Comparison of ENCODE assay signal across 13 mouse cellular contexts in the genomic region with DNA sequence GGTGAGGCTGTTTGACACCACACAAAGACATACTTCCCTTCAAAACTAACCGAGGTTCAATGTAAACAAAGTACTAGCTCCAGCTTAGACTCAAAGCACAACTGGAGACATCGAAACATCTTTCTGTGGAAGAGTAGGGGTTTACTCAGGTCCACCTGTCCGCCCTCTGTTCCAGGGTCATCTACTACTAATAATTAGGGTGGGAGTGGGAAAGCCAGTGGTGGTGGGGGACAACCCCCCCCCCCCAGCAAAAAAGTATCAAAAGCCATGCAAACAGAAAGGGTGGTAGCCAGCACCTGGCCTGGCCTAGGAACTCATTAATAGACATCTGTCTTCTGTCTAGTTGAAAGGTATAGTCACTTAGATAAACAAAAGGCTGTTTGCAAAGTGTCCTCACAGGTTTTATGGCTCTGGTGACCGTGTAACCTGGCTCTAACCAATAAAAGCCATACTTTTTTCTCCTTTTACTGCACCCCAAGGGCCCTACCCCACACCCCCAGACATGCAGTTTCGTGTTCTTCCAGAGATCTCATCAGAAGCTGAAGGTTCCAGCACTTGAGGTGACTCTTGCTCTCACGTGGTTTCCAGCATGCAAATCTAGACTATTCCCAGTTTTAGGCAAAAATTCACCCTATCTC.
"Had no signal": no experiment of that assay in that cellular context is flagged by ENCODE, and none has a peak within 500 bp of the region (broad histone marks: within the 10 kb centered on the region; RNA-seq: fewer than 3 reads in every experiment).

No protein-coding gene starts in this region.

- H3K27ac ChIP-seq: kidney, embryonic 15.5 days; limb, embryonic 12.5 days; liver, embryonic 14.5 days had no signal

- ATAC-seq: lung, postnatal 0 days had no signal

- H3K27me3 ChIP-seq: kidney, embryonic 15.5 days; limb, embryonic 12.5 days; midbrain, embryonic 13.5 days; neural tube, embryonic 15.5 days had no signal

- DNase-seq: kidney, adult 2 months; kidney, postnatal 25 days; liver; lung, adult 2 months; lung, postnatal 36 days; right cerebral cortex, postnatal 4 days had no signal

- H3K4me3 ChIP-seq: myocyte had no signal

- H3K9me3 ChIP-seq: kidney, embryonic 15.5 days; limb, embryonic 12.5 days; midbrain, embryonic 13.5 days; neural tube, embryonic 15.5 days had no signal

- H3K9ac ChIP-seq: kidney, embryonic 15.5 days; liver, embryonic 14.5 days; neural tube, embryonic 15.5 days had no signal
